Comparison of ENCODE assay signal across 8 mouse cellular contexts in the genomic region with DNA sequence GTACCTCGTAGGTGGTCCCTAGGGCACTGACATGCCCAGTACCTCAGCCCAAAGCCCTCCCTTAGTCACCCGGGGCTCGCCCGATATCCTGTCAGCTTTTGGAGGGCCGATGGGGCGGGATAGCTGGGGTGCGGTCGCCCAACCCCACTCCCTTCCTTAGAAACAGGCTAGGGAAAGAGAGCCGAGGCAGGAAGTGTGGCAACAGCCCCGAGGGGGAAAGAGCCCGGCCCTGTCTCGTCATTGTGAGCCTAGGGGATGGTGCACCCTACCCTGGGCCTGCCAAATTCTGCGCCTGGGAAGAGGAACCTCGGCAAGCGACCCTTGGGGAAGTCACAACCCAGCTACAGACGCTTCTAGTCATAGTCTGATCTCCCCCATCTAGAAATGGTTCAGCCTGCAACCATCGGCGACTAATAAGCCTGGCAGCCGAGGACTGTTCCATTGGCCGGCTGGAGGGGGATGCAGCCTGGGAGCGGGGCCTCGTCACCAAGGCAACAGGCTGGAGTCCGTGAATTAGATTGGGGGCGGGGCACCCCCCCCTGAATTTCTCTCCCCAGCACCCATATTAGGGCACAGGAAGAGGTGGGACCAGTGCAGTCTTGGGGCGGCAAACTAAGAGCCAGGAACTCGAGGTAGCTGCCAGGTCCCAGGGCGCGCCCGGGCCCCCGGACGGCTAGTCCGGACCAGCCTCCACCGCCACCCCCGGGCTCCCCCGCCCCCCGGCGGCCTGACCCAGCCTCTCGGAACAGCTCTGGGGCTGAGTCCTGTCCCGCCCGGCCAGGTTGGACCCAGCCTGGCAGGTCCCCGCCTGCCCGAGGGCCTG. TPM values are rescaled to one million over a fixed set of nuclear protein-coding genes. Genes with fewer than 3 reads are reported as not detected.
DNase-seq lines count a peak whose midpoint lies in the region; ATAC-seq and TF ChIP-seq lines count a peak whose summit lies in the region.

No protein-coding gene starts in this region.

- peak; percentile 71 for TF ChIP-seq EP300 in lung, postnatal 0 days (IDR thresholded peaks at IDR 0.05)

- H3K9me3 ChIP-seq in hindbrain, embryonic 10.5 days: no peaks in the 10 kb centered on the region
- no peaks in the 10 kb centered on the region for H3K9me3 ChIP-seq in lung, postnatal 0 days (ENCODE audit: low read length)

- H3K27me3 ChIP-seq in hindbrain, embryonic 10.5 days (ENCODE audit: insufficient read depth, poor library complexity, severe bottlenecking): peaks cover 75% of the 10 kb centered on the region
- no peaks in the 10 kb centered on the region for H3K27me3 ChIP-seq in lung, postnatal 0 days (replicated peaks; ENCODE audit: insufficient read depth, low read length)

- peak overlapping the region; percentile 68 for H3K4me3 ChIP-seq in hindbrain, embryonic 10.5 days
- H3K4me3 ChIP-seq in lung, postnatal 0 days (ENCODE audit: low read depth, low read length): peak overlapping the region; percentile 33

- ATAC-seq in frontal cortex, adult (ENCODE audit: low TSS enrichment): peak; percentile 36
- ATAC-seq in lung, postnatal 0 days: peak; percentile 58

- H3K9ac ChIP-seq in lung, postnatal 0 days (replicated peaks; ENCODE audit: low read depth): peak overlapping the region; percentile 48

- H3K4me2 ChIP-seq in lung, postnatal 0 days (replicated peaks; ENCODE audit: low read depth, low read length): peak overlapping the region; percentile 89

- DNase-seq in MN1 (ENCODE audit: low spot score): peak; percentile 98
- DNase-seq in cerebellum, adult 9-10 months: peak; percentile 91
- DNase-seq in hindbrain, embryonic 10.5 days (ENCODE audit: low spot score): peak; percentile 86
- peak; percentile 89 to 92 for DNase-seq in layer of hippocampus, postnatal 10 days (ENCODE audit: low spot score in 2 of 2)
- DNase-seq in lung, postnatal 0 days (ENCODE audit: low spot score): peak; percentile 97
- peak; percentile 76 for DNase-seq in ovary, postnatal 10 days (ENCODE audit: low spot score)
- DNase-seq in thymus, postnatal 10 days (ENCODE audit: low spot score in 2 of 2): peak; percentile 66 to 69

- peak; percentile 4; the same call in 1 of the 2 replicates for TF ChIP-seq CTCF in lung, postnatal 0 days (IDR thresholded peaks at IDR 0.05)

- H3K27ac ChIP-seq in hindbrain, embryonic 10.5 days: peak overlapping the region; percentile 83
- H3K27ac ChIP-seq in lung, postnatal 0 days (ENCODE audit: low read length): peak overlapping the region; percentile 99

- 4% methylated on average over 42 of the region's 42 CpGs for WGBS in hindbrain, embryonic 10.5 days
- 1% methylated on average over 37 of the region's 42 CpGs for WGBS in lung, postnatal 0 days

- peaks cover 87% of the 10 kb centered on the region for H3K4me1 ChIP-seq in hindbrain, embryonic 10.5 days (replicated peaks)
- H3K4me1 ChIP-seq in lung, postnatal 0 days (ENCODE audit: insufficient read depth, low read depth, low read length): peaks cover 46% of the 10 kb centered on the region

- peaks cover 7% of the 10 kb centered on the region for H3K36me3 ChIP-seq in hindbrain, embryonic 10.5 days
- no peaks in the 10 kb centered on the region for H3K36me3 ChIP-seq in lung, postnatal 0 days (ENCODE audit: insufficient read depth, low read length)

RNA-seq across cellular contexts. Expression of gene Junb, which starts 1.3 kb away (rescaled TPM):
- polyA plus RNA-seq in hindbrain, embryonic 10.5 days (2016; fragmentation: Nextera tagmentation; extraction: Ambion mirVana): 6.5 and 8.7 TPM in 2 replicates
- 10 to 100 TPM; 33.7 to 34.2 TPM for total RNA-seq in layer of hippocampus, postnatal 10 days (2021)
- 69.0 and 126 TPM in 2 replicates for polyA plus RNA-seq in lung, postnatal 0 days (2015; fragmentation: Nextera tagmentation; extraction: Ambion mirVana)

RNA-seq across cellular contexts. Expression of gene Rnaseh2a, which starts 10.2 kb away (rescaled TPM):
- 137 and 146 TPM in 2 replicates for polyA plus RNA-seq in hindbrain, embryonic 10.5 days (2016; fragmentation: Nextera tagmentation; extraction: Ambion mirVana)
- 10 to 100 TPM; 36.8 to 44.3 TPM for total RNA-seq in layer of hippocampus, postnatal 10 days (2021)
- polyA plus RNA-seq in lung, postnatal 0 days (2015; fragmentation: Nextera tagmentation; extraction: Ambion mirVana): 46.4 and 55.7 TPM in 2 replicates

RNA-seq across cellular contexts. Expression of gene Prdx2, which starts 10.4 kb away (rescaled TPM):
- polyA plus RNA-seq in hindbrain, embryonic 10.5 days (2016; fragmentation: Nextera tagmentation; extraction: Ambion mirVana): 1,241 and 1,456 TPM in 2 replicates
- 100 to 1,000 TPM; 492 to 505 TPM for total RNA-seq in layer of hippocampus, postnatal 10 days (2021)
- polyA plus RNA-seq in lung, postnatal 0 days (2015; fragmentation: Nextera tagmentation; extraction: Ambion mirVana): 337 and 356 TPM in 2 replicates

RNA-seq across cellular contexts. Expression of gene Gm49661, which starts 10.6 kb away (rescaled TPM):
- not detected in 2 replicates for polyA plus RNA-seq in hindbrain, embryonic 10.5 days (2016; fragmentation: Nextera tagmentation; extraction: Ambion mirVana)
- not detected for total RNA-seq in layer of hippocampus, postnatal 10 days (2021)
- 1.1 TPM in 1 of 2 replicates, not detected in the other for polyA plus RNA-seq in lung, postnatal 0 days (2015; fragmentation: Nextera tagmentation; extraction: Ambion mirVana)

RNA-seq across cellular contexts. Expression of gene Hook2, which starts 10.6 kb away (rescaled TPM):
- polyA plus RNA-seq in hindbrain, embryonic 10.5 days (2016; fragmentation: Nextera tagmentation; extraction: Ambion mirVana): 14.5 and 16.8 TPM in 2 replicates
- total RNA-seq in layer of hippocampus, postnatal 10 days (2021): 10 to 100 TPM; 14.5 to 15.1 TPM
- 19.2 and 22.3 TPM in 2 replicates for polyA plus RNA-seq in lung, postnatal 0 days (2015; fragmentation: Nextera tagmentation; extraction: Ambion mirVana)

Comparison
In these comparisons a context has a peak if more than half of its experiments do, and no peak if none do; other contexts are left out.
1. Peak in every context shown above with its lines: DNase-seq, ATAC-seq, H3K4me3 ChIP-seq and H3K27ac ChIP-seq.